In genomic region chr4:99120211-99121122, GRCm38 (mm10) we compare ENCODE assay signal across 7 mouse cellular contexts. TPM values are rescaled to one million over a fixed set of nuclear protein-coding genes. Genes with fewer than 3 reads are reported as not detected.
DNase-seq lines count a peak whose midpoint lies in the region; ATAC-seq and TF ChIP-seq lines count a peak whose summit lies in the region.

Gene Dock7 (minus strand): TSS chr4:99120915.

- under 1% methylated on average over 102 of the region's 117 CpGs for WGBS in embryonic facial prominence, embryonic 15.5 days
- WGBS in heart, adult 2 months: under 1% methylated on average over 96 of the region's 117 CpGs
- WGBS in kidney, adult 2 months: under 1% methylated on average over 97 of the region's 117 CpGs
- WGBS in limb, embryonic 11.5 days: under 1% methylated on average over 81 of the region's 117 CpGs
- under 1% methylated on average over 57 of the region's 117 CpGs for WGBS in midbrain, embryonic 12.5 days

- peak; percentile 94 for ATAC-seq in embryonic facial prominence, embryonic 15.5 days (ENCODE audit: insufficient number of reproducible peaks, low FRiP score, low TSS enrichment, low read depth)
- ATAC-seq in limb, embryonic 11.5 days (ENCODE audit: insufficient number of reproducible peaks, low FRiP score, low TSS enrichment, low read depth): peak; percentile 94
- peak; percentile 96 for ATAC-seq in midbrain, embryonic 12.5 days (ENCODE audit: low FRiP score, low read depth)

- H3K36me3 ChIP-seq in embryonic facial prominence, embryonic 15.5 days: no peaks in the 10 kb centered on the region
- H3K36me3 ChIP-seq in heart, adult 2 months (ENCODE audit: control insufficient read depth, insufficient read depth, low read length): no peaks in the 10 kb centered on the region
- no peaks in the 10 kb centered on the region for H3K36me3 ChIP-seq in kidney, adult 2 months (ENCODE audit: control insufficient read depth, insufficient read depth, low read length)
- no peaks in the 10 kb centered on the region for H3K36me3 ChIP-seq in limb, embryonic 11.5 days (ENCODE audit: control insufficient read depth, insufficient read depth, low read length)
- no peaks in the 10 kb centered on the region for H3K36me3 ChIP-seq in midbrain, embryonic 12.5 days

- H3K4me1 ChIP-seq in embryonic facial prominence, embryonic 15.5 days: peaks cover 23% of the 10 kb centered on the region
- peaks cover 4% of the 10 kb centered on the region for H3K4me1 ChIP-seq in heart, adult 2 months (ENCODE audit: control insufficient read depth, insufficient read depth, low read length)
- peaks cover 16% of the 10 kb centered on the region for H3K4me1 ChIP-seq in kidney, adult 2 months (ENCODE audit: control insufficient read depth, insufficient read depth, low read length)
- peaks cover 10% of the 10 kb centered on the region; the same call in 1 of the 2 replicates for H3K4me1 ChIP-seq in limb, embryonic 11.5 days (ENCODE audit: control insufficient read depth, insufficient read depth, low read length)
- peaks cover 43% of the 10 kb centered on the region for H3K4me1 ChIP-seq in midbrain, embryonic 12.5 days

- H3K27me3 ChIP-seq in embryonic facial prominence, embryonic 15.5 days: no peaks in the 10 kb centered on the region
- peaks cover 1% of the 10 kb centered on the region; the same call in 1 of the 2 replicates for H3K27me3 ChIP-seq in heart, adult 2 months (ENCODE audit: control insufficient read depth, insufficient read depth, low read length)
- H3K27me3 ChIP-seq in kidney, adult 2 months (replicated peaks; ENCODE audit: control insufficient read depth, insufficient read depth, low read length): no peaks in the 10 kb centered on the region; the same call in 1 of the 2 replicates
- H3K27me3 ChIP-seq in limb, embryonic 11.5 days (ENCODE audit: control insufficient read depth, insufficient read depth, low read length): no peaks in the 10 kb centered on the region
- H3K27me3 ChIP-seq in midbrain, embryonic 12.5 days: peaks cover 10% of the 10 kb centered on the region

- peak; percentile 94 for DNase-seq in brain, embryonic 14.5 days (ENCODE audit: low read depth)
- DNase-seq in heart, adult 2 months: peak; percentile 89 to 91
- DNase-seq in kidney, adult 2 months: peak; percentile 88
- peak; percentile 94 for DNase-seq in limb, embryonic 11.5 days (ENCODE audit: low spot score)
- DNase-seq in spleen, adult 18-20 months: peak; percentile 22 to 39

- peak within 1 kb of the TSS; percentile 85 for H3K9ac ChIP-seq in embryonic facial prominence, embryonic 15.5 days
- H3K9ac ChIP-seq in heart, adult 2 months (ENCODE audit: low read depth, low read length): peak within 1 kb of the TSS; percentile 83
- H3K9ac ChIP-seq in limb, embryonic 11.5 days (ENCODE audit: low read length): peak within 1 kb of the TSS; percentile 87
- H3K9ac ChIP-seq in midbrain, embryonic 12.5 days (replicated peaks): peak within 1 kb of the TSS; percentile 98

- H3K27ac ChIP-seq in embryonic facial prominence, embryonic 15.5 days (replicated peaks): peak within 1 kb of the TSS; percentile 77
- H3K27ac ChIP-seq in heart, adult 2 months: peak within 1 kb of the TSS; percentile 59
- H3K27ac ChIP-seq in kidney, adult 2 months (ENCODE audit: insufficient read depth, low read depth, low read length): peak within 1 kb of the TSS; percentile 25
- peak within 1 kb of the TSS; percentile 16; the same call in 1 of the 2 replicates for H3K27ac ChIP-seq in limb, embryonic 11.5 days (replicated peaks; ENCODE audit: low read depth, low read length)
- peak within 1 kb of the TSS; percentile 94 for H3K27ac ChIP-seq in midbrain, embryonic 12.5 days (replicated peaks)

- peak within 1 kb of the TSS; percentile 86 for H3K4me3 ChIP-seq in embryonic facial prominence, embryonic 15.5 days (replicated peaks)
- peak within 1 kb of the TSS; percentile 84 for H3K4me3 ChIP-seq in heart, adult 2 months
- H3K4me3 ChIP-seq in kidney, adult 2 months (ENCODE audit: insufficient read depth, low read depth, low read length): peak within 1 kb of the TSS; percentile 99
- peak within 1 kb of the TSS; percentile 69 for H3K4me3 ChIP-seq in limb, embryonic 11.5 days (ENCODE audit: low read depth, low read length)
- peak within 1 kb of the TSS; percentile 99 for H3K4me3 ChIP-seq in midbrain, embryonic 12.5 days

- no peak for TF ChIP-seq CTCF in brain, embryonic 14.5 days (IDR thresholded peaks at IDR 0.05; ENCODE audit: borderline replicate concordance, extremely low read depth, insufficient read depth, insufficient read length)
- TF ChIP-seq CTCF in heart, adult 2 months (IDR thresholded peaks at IDR 0.05): no peak
- no peak for TF ChIP-seq CTCF in kidney, adult 2 months (conservative IDR thresholded peaks at IDR 0.05; ENCODE audit: insufficient read depth, insufficient read length, low read depth, low read length)

- peak; percentile 81 for TF ChIP-seq POLR2A in brain, embryonic 14.5 days (IDR thresholded peaks at IDR 0.05; ENCODE audit: borderline replicate concordance, extremely low read depth, insufficient read depth, insufficient read length, poor library complexity, severe bottlenecking)
- no peak for TF ChIP-seq POLR2A in heart, adult 2 months (IDR thresholded peaks at IDR 0.05; ENCODE audit: insufficient read depth, low read depth, low read length)
- TF ChIP-seq POLR2A in kidney, adult 2 months (IDR thresholded peaks at IDR 0.05; ENCODE audit: low read depth, low read length): no peak

- H3K4me2 ChIP-seq in embryonic facial prominence, embryonic 15.5 days (replicated peaks): peak within 1 kb of the TSS; percentile 68
- peak within 1 kb of the TSS; percentile 75 for H3K4me2 ChIP-seq in limb, embryonic 11.5 days (ENCODE audit: low read depth, severe bottlenecking)
- H3K4me2 ChIP-seq in midbrain, embryonic 12.5 days (replicated peaks): peak within 1 kb of the TSS; percentile 70

- H3K9me3 ChIP-seq in embryonic facial prominence, embryonic 15.5 days (replicated peaks): no peaks in the 10 kb centered on the region
- H3K9me3 ChIP-seq in limb, embryonic 11.5 days (ENCODE audit: control insufficient read depth, low read length): no peaks in the 10 kb centered on the region
- no peaks in the 10 kb centered on the region for H3K9me3 ChIP-seq in midbrain, embryonic 12.5 days

- H3K79me2 ChIP-seq in heart, adult 2 months (replicated peaks; ENCODE audit: control insufficient read depth, insufficient read depth, low read length): peaks cover 1% of the 10 kb centered on the region; the same call in 1 of the 2 replicates

- intact Hi-C loops in heart, adult 2 months (cut with DNase I): loop anchor here (5.0 kb wide), 3 partner anchors 37 to 198 kb away; partner anchors contain the start of gene Usp1

- TF ChIP-seq EP300 in heart, adult 2 months (IDR thresholded peaks at IDR 0.05; ENCODE audit: insufficient read depth, low read depth, low read length): no peak

RNA-seq across cellular contexts. Expression of gene Dock7, which starts in this region (rescaled TPM):
- 197 and 199 TPM in 2 replicates for polyA plus RNA-seq in brain, embryonic 14.5 days (2012; rRNA removed)
- 46.7 and 48.4 TPM in 2 replicates for polyA plus RNA-seq in embryonic facial prominence, embryonic 15.5 days (2015; fragmentation: Nextera tagmentation; extraction: Ambion mirVana)
- 10 to 100 TPM in 1 of 2 experiments, 1 to 10 TPM in 1; 8.8 to 11.0 TPM for total RNA-seq in heart, adult 2 months (2021)
- 10.5 and 14.9 TPM in 2 replicates for polyA plus RNA-seq in heart, adult 2 months (2012; rRNA removed)
- polyA plus RNA-seq in kidney, adult 2 months (2012; rRNA removed): 20.6 and 21.9 TPM in 2 replicates
- polyA plus RNA-seq in limb, embryonic 11.5 days (2014; fragmentation: Nextera tagmentation; extraction: Ambion mirVana): 96.2 and 113 TPM in 2 replicates
- 120 and 130 TPM in 2 replicates for polyA plus RNA-seq in midbrain, embryonic 12.5 days (2016; fragmentation: Nextera tagmentation; extraction: Ambion mirVana)

Comparison
In these comparisons a context has a peak if more than half of its experiments do, and no peak if none do; other contexts are left out.
1. Peak in every context shown above with its lines: DNase-seq, ATAC-seq, H3K4me3 ChIP-seq and H3K27ac ChIP-seq.
2. DNase-seq: peak in every context shown above with its lines; median percentile 94 in brain, embryonic 14.5 days; 94 in limb, embryonic 11.5 days; 90 in heart, adult 2 months; 88 in kidney, adult 2 months; 30 in spleen, adult 18-20 months.
3. H3K27ac ChIP-seq: peak in every context shown above with its lines; median percentile 94 in midbrain, embryonic 12.5 days; 77 in embryonic facial prominence, embryonic 15.5 days; 59 in heart, adult 2 months; 25 in kidney, adult 2 months; 16 in limb, embryonic 11.5 days.